Mouse (Mus musculus) regulatory T cell (primary cell): Measurements from ENCODE around the gene Nacc1.

ENCODE experiments used
- in situ Hi-C: fragments of 300-600 bp; cut with MboI, MseI; formaldehyde crosslinking; loops from one replicate; pipeline ENCODE4 v1.15.1; 2025; ENCODE audit warnings: high pct_unique_total_duplicates

Nacc1 gene

GRCm38 (mm10) chr8:84714161-84714560 lies 26.5 kb upstream of the Nacc1 start:
- in situ Hi-C loops: no loop called here

- in situ Hi-C loops: no loop called here
Measured at GRCm38 (mm10) chr8:84713381-84713780, 25.7 kb upstream of the Nacc1 start.

GRCm38 (mm10) chr8:84712759-84713120 lies 25.1 kb upstream of the Nacc1 start:
- in situ Hi-C loops: no loop called here

- in situ Hi-C loops: no loop called here
Measured at GRCm38 (mm10) chr8:84711933-84712758, 24.5 kb upstream of the Nacc1 start.

DNA sequence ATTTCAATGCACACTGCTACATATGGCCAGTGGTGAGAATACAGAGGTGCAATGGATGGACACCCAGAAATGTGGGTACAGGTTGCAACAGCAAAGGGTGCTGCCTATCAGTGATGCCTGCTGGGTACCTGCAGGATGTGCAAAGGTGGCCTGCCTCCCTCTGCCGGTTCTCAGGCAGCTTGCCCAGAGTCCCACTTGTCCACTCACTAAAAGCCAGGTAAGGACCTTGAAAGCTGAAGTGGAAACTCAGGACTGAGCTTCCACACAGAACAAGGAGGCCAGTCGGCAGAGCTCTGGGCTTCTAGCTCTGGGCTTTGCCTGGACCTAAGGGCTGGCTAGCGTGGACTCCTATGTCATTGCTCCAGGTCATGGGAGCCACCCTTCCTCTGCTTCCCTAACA lies 23.6 kb upstream of the Nacc1 start:
- in situ Hi-C loops: no loop called here

GRCm38 (mm10) chr8:84709931-84710330 lies 22.3 kb upstream of the Nacc1 start:
- in situ Hi-C loops: no loop called here

DNA sequence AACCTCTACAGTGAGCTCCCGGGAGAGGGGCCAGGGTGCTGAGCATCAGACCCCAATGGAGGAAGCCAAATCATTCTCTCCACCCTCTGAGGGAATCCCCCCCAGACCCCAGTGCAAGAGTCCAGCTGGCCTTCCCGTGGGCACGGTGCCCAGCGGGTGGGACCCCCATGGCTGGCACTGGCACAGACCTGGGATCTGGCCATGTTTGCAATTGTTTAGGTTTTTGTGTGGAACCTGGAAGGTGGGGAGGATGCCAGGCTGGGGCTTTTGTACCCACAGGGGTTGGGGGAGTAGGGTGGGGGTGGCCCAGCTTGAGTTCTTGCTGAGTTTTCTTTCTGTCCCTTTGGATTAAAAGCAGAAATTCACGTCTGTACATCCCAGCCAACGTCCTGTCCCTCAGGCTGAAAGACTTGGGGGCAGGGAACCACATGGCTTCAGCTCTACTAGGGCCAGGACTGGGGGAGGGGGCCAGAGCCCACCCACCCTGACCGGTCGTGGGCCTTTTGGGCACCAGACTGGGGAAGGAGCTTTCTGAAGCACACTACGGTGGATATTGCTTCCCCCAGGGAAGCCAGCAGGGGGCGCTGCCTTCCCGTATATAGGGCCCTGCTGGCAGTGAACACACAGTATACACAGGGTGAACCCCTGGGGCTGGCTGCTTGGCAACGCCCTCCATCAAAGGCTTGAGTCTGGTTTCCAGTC lies 21.3 kb upstream of the Nacc1 start:
- in situ Hi-C loops: no loop called here

DNA sequence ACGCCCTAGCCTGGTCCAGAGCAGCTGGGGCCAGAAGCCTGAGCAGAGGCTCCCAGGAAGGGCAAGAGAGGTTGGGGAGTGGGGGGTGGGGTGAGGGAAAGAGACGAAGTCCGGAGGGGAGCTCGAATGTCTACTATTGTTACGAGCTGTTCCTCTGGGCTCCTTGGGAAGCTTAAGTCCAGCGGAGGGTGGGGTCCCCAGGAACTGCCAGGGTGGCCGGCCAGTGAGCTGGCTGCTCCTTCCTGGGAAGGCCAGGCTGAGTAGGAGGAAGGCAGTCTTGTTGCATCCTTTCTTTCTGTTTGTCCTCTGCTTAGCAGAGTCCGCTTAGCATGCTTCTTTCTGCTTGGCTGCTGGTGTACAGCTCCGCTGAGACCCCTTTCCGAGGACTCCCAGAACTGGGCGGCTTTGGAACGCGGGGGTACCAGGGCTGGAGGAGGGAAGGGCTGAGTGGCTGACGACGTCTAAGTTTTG lies 20.4 kb upstream of the Nacc1 start:
- in situ Hi-C loops: no loop called here

DNA sequence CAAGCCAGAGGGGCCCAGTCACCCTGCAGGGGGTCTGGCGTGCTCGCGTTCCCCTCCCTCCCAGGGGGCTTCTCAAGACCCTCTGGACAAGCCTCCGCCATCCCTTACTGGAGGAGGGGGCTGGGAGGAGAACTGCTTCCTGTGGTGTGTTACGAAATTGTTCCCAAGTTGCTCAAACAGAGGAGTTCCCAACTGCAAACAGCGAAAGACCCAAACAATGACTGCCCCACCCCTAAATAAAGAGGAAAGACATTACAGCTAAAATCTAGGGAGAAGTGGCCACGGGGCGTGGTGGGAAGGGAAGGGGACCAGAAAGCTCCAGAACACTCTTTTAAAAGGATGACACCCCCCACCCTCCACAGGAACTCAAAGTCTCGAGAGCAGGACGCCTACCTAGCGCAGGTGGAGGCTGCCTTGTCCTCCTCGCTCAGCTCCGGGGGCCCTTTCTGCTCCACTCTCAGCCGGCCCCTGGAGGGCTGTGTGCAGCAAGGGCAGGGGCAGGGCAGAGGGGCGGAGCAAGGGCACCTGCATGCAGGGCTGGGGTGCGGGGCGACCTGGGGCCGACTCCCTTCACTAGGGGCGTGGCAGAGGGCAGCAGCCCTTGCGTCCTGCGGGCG lies 19.7 kb upstream of the Nacc1 start:
- in situ Hi-C loops: no loop called here

DNA sequence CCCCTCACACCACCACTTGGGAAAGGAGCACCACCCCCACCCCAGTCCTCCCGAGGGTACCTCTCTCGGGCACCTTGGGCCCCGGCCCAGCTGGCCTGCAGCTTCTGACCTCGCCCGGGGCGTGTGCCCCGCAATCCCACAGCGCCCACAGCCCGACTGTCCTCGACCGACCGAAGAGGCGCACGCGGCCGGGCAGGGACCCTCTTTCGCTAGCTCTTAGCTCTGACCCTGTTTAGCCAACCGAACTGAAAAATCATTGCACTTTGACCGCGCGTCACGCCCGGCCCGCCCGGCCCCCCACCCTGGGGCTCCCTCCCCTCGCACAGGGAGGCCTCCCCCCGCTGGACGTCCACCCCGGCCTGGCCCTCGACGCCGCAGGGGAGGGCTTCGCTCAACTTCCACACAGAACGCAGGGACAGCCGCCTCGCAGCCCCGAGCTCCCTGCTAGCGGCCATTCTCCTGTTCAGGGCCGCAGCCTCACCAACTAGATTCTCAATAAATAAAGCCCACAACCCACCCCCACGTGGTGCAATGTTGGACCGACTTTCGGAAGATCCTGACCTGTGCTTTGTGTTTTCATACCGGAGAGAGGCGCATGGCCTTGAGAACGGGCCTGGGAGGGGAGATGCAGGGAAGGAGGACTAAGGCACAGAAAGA lies 19.1 kb upstream of the Nacc1 start:
- in situ Hi-C loops: no loop called here

DNA sequence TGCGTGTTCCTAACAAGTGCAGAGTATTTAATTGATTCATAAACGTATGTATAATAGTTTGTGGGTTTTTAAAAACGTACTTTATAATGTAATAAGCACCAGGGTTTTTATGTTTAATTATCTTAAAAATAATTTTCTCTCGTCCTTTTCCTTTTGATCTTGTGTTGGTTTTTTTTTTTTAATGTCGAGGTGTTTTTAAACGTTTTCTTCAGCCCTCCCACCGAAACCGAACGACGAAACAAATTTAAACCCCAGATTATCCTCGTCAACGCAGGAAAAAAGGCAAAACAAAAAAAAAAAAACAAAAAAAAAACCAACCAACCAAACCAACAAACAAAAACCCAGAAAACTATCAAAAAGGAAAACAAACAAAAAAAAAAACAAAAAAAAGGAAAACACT lies 18.3 kb upstream of the Nacc1 start:
- in situ Hi-C loops: no loop called here

DNA sequence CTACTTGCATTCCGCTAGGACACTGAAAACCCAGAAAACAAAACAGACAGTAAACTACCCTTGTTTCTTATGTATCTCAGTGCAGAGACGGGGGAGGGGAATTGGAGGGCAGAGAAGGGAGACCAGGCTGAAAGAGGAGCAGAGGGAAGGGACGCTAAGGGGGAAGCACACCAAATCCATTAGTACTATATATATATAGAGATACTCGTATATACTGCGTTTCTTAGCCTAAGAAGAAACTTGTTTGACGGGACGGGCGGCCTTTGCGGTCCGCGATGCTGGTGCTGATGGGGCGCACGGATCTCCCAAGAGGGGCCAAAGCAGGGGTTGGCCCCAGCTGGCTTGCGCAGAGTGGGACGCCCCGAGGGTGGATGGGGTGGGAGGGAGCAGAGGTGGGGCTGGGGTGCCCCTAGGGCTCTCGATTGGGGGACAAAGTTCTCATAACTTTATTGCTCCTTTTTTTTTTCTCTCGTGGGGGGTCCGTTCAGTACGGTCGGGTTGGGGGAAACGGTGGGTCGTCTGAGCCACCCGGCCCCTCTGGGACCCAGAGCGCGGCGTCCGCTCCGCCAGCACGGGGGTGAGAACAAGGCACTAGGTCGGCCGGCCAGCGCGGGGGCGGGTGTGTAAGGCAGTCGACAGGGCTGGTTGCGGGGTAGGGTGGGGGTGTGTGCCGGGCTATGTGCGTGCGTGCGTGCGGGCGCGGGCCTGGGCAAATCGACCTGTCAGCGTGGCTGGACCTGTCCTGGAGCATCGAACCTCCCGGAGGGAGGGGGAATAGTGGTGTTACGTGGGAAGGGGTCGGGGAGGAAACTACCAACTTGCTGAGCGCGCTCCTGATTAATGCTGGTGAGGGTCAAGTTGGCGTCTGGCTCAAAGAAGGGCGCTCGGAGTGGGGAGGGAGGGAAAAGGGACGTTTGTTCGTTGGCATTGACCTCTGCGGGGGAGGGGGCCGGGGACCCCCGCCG lies 17.5 kb upstream of the Nacc1 start:
- in situ Hi-C loops: no loop called here

DNA sequence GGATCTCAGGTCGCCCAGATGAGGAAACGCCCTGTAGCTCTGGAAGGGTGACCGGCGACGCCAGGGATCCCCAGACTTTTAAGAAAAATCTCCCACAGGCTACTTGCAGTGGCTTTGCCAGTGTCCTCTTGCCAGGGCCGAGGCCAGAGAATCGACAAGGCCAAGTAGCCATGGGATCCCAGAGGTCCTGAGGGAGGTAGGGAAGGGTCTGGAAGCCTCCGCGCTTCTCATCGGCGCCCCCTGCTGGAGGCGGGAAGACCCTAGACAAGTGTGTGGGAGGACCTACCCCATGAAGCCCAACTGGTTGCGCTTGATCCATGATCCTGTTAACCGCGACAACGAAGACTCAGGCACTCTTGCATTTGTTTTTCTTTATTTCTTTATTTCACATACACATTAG lies 16.7 kb upstream of the Nacc1 start:
- in situ Hi-C loops: no loop called here

DNA sequence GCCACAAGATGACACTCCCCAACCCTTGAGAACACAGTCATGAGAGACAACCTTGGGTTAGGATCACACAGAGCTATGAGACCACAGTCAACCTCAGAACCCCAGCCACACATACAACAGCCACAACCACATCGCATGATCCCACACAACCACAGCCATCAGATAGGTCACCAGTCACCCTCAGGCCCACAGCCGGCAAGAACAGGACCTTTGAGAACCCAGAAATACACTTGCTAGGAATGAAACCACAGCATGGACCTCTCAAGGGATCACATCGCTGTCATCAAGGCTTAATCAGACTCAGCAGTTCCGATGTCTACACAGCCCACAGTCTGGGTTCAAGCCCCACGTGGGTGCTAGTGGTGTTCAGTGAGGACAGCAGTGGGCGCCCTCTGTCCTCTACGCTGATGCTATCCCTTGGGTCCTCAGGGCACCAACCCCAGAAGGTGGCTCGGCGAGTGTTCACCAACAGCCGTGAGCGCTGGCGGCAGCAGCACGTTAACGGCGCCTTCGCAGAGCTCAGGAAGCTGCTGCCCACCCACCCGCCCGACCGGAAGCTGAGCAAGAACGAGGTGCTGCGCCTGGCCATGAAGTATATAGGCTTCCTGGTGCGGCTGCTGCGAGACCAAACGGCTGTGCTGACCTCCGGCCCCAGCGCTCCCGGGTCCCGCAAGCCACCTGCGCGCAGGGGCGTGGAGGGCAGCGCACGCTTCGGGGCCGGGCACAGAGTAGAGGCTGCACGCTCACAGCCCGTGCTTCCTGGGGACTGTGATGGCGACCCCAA lies 16.0 kb upstream of the Nacc1 start:
- in situ Hi-C loops: no loop called here

- in situ Hi-C loops: no loop called here
Measured at GRCm38 (mm10) chr8:84702963-84703465, 15.4 kb upstream of the Nacc1 start.

- in situ Hi-C loops: no loop called here
Measured at GRCm38 (mm10) chr8:84702561-84702960, 14.9 kb upstream of the Nacc1 start.

- in situ Hi-C loops: no loop called here
Measured at GRCm38 (mm10) chr8:84700941-84701911, 13.6 kb upstream of the Nacc1 start, which contains the start of gene Lyl1. Gene Lyl1, plus strand, starts transcription at chr8:84701457.

DNA sequence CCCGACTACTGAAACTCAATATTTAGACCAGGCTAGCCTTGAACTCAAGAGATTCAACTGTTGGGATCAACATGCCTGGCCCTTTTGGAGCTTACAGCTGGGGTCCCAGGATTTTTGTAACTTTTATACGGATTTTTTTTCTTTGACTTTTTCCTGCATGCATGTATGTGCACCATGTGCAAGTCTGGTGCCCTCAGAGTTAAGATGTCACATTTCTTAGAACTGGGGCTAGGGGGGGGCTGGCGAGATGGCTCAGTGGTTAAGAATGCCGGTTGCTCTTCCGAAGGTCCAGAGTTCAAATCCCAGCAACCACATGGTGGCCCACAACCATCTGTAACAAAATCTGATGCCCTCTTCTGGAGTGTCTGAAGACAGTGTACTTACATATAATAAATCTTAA lies 12.9 kb upstream of the Nacc1 start:
- in situ Hi-C loops: no loop called here
